Mouse (Mus musculus) stomach, adult 2 months (tissue): ENCODE results near the gene Kif23. TPM values are rescaled to one million over a fixed set of nuclear protein-coding genes. Genes with fewer than 3 reads are reported as not detected.

ENCODE experiments used
- polyA plus RNA-seq: library from polyadenylated mRNA; depleted of rRNA; stranded (reverse); fragments of >200 nt; gene quantifications from 2 replicates; pipeline ENCODE4 v1.2.3, GENCODE M21; 2012; rRNA removed

The Kif23 gene
- polyA plus RNA-seq, result 0.51 and 1.3 TPM in 2 replicates

DNA sequence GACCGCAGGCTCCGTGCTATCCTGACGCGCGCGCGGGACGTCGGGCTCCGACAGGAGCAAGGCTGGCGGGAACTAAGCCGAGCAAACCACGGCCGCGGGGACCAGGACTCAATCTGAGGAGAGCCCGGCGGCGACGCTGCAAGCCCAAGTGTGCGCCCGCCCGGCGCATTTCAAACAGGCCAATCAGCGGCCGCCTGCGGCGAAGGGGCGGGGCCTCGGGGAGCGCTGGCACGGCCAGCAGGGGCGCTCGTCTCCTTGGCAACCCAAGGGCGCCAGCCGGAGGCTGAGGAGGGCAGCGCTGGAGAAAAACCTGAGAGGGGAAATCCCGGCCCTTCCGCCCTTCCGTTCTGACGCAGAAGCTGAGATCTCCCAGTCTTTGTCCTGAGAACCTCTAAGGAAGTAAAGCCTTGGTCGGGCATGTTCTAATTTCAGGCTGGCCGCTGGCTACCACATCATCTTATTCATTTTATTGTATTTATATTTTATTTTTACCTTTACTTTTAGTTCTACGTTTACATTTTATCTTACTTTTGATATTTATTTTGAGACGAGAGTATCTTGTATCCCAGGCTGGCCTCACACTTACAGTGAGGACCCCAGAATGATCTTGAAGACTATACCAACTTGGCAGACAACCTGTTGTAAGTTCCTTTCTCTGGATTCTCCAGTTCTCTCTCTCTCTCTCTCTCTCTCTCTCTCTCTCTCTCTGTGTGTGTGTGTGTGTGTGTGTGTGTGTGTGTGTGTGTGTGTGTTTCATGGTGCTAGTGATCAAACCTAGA lies at the start of gene Kif23:
TSS of gene Kif23 (minus strand) at position 152 of the 779 bp plus-strand sequence.

DNA sequence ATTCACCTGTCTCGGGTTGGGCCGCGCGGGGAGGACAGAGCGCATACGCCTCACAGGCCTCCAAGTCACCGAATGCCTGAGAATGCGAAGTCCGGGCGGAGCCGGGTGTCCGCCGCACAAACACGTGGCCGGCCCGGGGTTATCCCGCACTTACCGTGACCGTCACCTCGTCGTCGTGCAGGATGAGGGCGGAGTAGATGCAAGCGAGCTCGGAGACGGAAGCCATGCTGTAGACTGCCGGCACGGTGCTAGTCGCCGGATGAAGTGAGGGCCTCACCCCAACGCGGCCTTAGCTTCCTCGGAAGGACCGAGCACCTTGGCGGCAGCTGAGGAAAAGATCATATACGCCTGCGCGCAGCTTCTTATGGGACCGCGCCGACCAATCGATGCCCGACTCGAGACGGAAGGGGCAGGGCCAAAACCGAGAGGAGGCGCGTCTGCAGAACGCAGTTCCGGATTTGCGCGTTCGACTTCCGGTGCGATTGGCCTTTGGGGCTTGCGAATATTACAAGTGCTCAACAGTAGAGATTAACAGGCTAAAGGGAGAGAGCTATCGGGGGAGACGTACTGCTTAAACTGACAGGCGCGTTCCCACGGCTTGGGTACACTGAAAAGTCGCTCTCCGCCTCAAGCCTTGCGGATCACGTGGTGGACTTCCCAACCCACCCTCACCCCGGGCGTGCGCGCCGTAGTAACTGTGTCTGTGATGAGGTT lies 32.2 kb downstream of the Kif23 start, which contains the start of gene Rplp1:
TSS of gene Rplp1 (minus strand) at position 340 of the 714 bp plus-strand sequence.

Other genes with a start within 250 kb of the Kif23 start
- 6,891 and 7,143 TPM in 2 replicates for gene Rplp1, start 32.2 kb downstream of the Kif23 start, polyA plus RNA-seq
- gene Paqr5, start 80.1 kb upstream of the Kif23 start, polyA plus RNA-seq, result 148 and 158 TPM in 2 replicates
- gene Glce, start 175.9 kb upstream of the Kif23 start, polyA plus RNA-seq, result 0.39 and 0.74 TPM in 2 replicates